Mouse (Mus musculus): ENCODE data around the gene Traf4. TPM values are rescaled to one million over a fixed set of nuclear protein-coding genes. Genes with fewer than 3 reads are reported as not detected.

Traf4 gene
- total RNA-seq, 2 experiments from 2014 or later: 10.9 to 15.0 TPM

DNA sequence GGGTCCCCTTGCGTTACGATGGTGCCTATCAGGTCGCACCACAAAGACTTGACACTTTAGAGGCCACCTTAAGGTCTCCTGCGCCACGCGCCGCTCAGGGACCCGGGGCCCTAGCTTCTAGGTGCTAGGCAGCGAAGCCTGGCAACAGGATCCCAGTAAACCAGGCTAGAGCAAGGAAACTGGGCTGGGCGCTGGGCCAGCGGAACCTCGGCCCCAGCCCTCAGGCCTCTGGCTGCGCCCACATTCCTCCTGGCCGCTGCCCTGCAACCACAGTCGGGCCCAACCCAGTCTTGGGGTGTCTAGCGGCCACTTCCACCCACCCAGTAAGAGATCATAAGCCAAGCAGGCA lies 346 bp upstream of the Traf4 start:
- DNase-seq: no peak

DNA sequence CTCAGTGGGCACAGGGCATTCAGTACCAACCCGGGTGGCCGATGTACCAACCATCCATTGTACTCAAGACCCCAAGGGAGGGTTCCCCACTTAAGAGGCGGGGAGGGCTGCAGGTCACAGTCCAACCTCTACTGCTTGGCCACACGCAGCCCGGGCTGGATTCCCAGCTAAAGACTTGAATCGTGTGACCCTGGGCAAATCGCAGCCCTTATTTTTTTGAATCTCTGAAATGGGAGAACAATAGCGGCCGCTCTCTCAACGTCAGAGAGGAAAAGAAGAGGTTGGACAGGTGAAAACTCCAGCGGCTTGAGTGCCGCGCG lies 825 bp downstream of the Traf4 start:
- DNase-seq: no peak

DNA sequence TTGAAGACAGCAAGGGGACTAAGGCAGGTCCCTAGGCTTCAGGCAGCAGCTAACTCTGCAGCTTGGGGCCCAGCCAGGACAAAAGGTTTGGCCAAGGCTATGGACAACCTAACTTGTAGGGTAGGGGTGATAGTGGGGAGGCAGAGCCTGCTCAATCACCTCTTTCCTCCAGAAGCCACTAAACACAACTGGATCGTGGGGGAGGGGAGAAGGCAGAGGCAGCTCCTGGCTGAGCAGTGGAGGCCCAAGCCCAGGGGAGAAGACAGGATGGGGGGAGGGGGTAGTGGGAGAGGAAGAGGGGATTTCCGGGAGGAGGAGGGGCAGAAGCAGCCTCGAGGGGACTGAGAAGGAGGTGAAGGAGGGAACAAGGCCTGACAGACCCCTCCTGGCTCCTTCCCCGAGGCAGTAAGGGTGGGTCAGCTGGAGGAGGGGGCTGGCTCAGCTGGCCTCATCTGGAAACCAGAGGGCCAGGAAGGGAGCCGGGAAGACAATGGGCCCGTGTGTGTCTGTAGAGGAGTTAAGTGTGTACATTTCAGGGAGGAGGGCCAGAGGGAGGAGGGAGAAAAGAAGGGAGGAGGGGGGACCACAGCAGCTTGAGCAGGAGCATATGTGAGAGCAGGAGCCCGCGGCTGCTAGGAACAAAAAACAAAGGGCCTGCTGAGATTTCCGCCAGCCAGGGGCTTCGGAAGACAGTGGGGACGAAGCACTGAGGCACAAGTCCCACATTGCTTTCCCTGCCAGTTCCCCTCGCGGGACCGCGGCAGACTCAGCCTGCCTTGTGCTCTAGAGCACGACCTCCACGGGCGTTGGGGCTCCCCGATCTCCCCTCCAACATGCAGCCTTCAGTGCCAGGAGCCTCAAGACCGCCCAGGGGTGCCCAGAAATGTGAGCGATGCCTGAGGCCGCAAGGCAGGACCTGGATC lies 1.4 kb downstream of the Traf4 start:
- no peak for DNase-seq

DNA sequence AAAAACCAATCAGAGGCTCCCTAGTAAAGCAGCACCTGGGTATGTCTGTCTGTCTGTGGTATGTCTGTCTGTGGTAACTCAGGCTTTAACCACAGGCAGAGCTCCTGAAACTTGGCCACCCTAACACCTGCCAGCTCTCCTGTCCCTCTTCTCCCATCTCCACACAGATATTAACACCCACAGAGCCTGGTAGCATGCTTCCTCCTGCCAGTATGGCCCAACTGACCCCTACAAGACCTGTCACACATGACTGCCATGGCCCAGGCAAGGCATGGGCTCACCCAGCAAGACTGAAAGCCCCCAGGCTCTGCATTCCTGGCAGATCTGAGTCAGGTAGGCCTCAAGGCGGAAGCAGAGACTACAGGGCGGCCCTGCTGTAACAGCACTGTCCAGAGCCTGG lies 2.3 kb downstream of the Traf4 start:
- DNase-seq: no peak

DNA sequence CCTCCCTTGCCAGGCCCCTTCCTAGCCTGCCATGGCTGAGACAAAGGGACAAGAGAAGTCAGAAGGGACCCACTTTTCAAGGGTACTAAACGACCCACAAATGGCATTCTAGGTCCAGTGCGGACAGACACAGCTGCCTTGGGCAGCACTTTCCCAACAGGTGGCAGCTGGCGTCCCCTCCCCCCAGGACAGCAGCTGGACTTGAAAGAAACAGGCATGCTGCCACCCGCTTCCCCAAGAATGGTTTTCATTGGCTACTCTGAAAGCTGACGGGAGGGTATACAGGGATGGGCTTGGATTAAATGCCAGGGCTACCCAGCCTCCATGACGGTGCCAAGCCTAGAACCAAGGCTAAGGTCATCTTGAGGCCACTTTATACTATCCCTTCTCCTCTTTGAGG lies 2.9 kb downstream of the Traf4 start:
- DNase-seq: no peak

DNA sequence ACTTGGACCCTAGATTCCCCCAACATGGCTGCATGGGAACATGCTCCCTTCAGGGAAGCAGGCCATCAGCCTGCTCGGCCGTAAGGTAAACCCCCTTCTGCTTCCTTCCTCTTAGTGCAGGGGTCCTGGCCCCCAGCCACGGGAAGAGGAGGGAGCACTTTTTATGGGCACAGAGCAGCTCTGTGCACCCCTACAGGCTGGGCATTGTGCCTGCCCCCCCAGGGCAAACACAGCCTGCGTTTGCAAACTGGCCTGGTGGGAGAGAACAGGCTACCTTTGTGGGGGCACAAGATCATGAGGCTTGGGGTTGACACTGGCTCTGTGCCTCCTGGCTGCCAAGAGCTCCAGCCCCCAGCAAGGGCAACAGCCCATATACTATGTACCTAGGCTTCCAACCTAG lies 3.4 kb downstream of the Traf4 start:
- DNase-seq: no peak

DNA sequence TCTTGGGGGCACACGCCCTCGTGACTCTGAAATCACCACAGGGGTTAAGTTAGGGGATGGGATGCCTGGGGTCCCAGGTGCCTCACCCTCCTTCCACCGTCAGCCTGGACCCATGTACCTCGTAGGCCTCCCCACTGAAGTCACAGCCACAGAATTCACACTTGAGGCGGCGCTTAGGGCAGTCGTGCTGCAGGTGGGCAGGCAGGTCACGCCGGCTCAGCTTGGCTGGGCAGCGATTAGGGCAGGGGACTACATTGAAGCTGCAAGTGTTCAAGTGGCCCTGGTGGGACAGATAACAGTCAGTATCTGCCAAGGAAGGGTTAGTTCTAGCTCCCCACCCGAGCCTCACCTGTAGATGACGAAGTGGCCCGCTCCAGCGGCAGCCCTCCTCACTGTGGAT lies 4.2 kb downstream of the Traf4 start:
- DNase-seq: no peak

DNA sequence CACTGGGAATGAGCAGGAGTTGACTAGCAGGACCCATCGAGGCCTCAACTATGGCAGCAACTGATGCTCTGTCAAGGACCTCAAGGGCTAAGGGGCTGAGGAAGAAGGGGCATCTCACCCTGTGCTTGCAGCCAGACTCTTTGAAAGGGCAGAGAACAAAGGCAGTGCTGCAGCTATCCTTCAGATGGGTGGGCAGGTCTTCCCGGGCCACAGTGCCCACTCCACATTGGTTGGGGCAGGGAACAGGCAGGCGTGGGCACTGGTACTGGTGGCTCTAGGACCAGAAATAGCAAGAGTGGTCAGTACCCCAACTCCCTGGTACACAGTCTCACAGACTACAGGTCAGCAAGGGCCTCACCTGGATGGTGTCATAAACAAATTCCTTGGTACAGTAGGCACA lies 4.7 kb downstream of the Traf4 start:
- no peak for DNase-seq

DNA sequence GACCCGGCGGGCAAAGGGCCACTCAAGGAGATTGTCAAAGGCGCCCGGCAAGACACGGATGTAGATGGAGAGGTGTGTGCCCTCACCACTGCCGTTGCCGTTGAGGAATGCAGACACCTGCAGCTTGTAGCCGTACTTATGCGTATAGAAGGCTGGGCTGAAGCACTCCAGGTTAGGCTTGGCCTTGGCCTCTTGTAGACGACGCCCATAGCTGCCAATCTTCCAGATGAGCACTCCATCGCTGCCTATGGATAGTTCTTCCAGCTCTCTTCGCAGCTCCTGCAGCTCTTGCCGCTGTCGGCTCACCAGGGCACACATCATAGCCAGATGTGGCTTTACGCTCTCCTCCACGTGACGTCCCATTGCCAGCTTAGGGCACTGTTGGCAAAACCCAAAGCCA lies 5.2 kb downstream of the Traf4 start:
- DNase-seq: no peak

DNA sequence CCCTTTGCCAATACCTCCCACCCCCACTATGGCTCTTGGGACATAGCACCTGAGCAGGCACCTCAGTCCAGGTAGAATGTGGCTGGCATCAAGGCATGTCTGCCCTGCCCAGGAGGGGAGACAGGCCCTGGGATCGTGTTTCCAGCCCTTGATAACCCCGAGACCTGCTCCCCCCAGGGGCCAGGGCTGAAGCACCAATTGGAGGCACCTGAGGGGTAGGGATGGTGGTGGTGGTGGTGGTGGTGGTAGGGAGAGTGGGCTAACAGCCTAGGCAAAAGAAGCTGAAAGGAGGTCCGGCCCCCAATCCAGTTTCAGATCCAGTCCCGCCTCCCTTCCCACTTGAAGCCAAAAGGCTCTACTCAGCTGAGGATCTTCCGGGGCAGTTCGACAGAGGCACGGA lies 5.8 kb downstream of the Traf4 start:
- no peak for DNase-seq

DNA sequence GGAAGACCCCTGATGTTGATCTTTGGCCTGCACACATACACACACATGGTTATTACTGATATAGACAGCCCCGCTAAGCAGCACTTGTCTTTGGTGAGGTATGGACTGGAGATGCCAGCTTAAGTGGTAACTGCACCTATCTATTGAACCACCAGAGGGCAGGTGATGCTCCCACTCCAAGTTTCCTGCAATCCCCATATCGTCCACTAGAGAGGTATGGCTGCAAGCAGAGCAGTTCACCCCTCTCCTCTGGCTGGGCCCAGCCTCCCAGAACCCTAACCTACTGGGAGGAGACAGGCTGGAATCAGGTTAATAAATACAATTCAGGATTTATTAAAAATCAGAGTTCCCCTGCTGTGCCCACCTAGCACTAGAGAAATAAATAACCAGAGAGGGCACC lies 6.3 kb downstream of the Traf4 start:
- peak in 1 of 2 experiments; percentile 64 for DNase-seq

DNA sequence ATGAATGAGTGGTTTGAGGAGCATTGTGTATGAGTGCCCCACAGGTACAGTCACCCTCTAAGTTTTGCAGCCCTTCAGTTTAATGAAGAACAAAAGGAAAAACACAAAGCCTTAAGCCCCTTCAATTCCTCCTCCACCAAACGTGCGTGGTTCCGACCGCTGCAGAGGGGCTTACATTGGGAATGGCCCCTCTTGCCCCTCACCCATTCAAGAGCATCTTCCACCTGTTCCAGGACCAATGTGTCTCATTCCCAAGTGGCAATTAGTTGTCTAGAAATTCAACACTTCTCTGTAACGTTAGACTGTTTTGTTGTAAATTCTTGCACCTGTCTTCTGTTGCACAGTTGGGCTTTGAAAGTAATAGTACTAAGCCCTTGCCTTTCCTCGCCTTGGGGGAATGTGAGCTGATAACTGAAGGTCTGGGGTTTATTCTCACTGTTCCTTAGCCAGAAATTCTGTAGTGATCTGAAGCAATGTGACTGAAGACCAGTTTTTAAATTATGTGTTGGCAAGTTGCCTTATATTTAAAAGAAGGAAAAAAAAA lies 9.2 kb downstream of the Traf4 start:
- no peak for DNase-seq

DNA sequence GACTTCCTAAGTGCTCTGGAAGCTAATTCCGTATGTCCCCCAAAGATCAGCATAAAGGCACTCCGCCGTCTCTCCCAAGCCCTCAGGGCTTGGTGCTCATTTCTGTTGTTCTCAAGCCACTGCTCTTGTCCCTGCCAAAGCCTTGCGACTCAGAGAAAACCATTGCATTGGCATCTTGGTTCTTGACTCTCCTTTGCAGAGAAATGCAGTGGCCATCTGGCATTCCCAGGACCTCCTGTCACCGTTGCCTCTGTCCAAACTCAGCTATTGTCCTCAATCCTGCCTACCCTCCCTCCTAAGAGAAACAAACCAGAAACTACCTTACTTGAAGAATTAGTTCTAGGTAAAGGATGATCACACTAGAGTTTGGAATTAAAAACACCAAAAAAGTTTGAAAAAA lies 9.7 kb downstream of the Traf4 start:
- no peak for DNase-seq

DNA sequence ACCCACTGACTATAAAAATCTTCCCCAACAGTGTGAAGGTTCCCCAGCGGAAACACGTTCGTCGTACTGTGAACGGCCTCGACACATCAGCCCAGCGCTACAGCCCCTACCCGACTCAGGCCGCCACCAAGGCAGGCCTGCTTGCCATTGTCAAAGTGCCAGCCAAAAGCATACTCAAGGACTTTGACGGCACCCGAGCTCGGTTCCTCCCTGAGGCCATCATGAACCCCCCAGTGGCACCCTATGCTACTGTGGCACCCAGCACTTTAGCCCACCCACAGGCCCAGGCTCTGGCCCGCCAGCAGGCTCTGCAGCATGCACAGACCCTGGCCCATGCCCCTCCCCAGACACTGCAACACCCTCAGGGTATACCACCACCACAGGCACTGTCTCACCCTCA lies 11.6 kb downstream of the Traf4 start:
- no peak for DNase-seq

DNA sequence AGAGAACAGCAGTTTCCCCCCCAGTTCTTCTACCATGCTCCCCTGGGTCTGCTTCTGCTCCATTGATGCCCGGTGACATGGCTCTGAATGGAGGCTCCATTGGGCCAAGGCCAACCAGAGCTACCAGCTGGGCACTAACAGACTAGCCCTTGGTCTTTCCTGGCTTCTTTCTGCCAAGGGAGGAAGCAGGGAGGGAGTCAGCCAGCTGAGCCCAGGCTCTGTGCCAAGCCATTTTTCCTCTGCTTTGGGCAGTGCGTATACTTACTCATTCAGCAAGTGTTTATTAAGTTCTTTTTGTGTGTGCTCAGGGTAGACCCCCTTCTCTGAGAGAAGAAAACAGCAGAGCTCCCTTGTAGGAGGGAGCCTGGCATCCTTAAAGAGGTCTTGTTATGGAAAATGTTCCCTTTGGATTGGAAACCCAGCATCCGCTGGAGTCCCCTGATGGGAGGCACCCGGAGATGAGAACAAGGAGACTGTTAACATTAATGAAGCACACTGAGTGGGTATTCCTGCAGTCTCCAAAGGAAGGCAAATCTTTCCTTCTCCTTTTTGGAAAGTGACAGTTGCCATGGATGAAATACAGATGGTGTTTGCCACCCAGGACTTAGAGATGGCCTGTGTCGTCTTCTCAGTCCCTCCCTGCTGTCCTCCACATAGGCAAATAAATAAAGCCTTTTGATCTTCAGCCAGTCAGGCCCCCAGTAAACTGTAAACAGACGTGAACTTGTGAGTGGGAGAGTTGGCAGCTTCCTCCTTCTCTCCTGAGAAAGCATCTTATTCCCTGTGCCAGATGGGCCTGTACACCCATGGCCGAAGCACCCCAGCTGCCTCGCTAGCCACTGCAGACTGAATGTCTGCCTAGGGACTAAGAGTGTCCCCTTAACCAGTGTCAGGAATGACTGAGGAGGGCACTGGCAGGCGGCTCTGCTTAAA lies 12.8 kb downstream of the Traf4 start:
- peak; percentile 84 to 86 for DNase-seq

DNA sequence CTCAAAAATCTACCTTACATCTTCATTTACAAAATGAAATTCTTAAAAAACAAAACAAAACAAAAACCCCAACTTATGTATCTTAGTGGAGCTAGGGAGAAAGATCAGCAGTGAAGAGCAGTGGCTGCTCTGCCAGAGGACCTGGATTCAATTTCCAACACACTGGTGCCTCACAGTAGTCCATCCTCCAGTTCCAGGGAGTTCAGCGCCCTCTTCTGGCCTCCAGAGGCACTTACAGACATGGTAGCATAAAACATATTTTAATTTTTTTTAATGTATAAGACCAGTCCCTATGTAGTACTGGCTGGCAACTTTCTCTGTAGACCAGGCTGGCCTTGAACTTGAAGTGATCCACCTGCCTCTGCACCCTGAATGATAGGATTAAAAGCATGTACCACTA lies 14.2 kb downstream of the Traf4 start:
- no peak for DNase-seq

DNA sequence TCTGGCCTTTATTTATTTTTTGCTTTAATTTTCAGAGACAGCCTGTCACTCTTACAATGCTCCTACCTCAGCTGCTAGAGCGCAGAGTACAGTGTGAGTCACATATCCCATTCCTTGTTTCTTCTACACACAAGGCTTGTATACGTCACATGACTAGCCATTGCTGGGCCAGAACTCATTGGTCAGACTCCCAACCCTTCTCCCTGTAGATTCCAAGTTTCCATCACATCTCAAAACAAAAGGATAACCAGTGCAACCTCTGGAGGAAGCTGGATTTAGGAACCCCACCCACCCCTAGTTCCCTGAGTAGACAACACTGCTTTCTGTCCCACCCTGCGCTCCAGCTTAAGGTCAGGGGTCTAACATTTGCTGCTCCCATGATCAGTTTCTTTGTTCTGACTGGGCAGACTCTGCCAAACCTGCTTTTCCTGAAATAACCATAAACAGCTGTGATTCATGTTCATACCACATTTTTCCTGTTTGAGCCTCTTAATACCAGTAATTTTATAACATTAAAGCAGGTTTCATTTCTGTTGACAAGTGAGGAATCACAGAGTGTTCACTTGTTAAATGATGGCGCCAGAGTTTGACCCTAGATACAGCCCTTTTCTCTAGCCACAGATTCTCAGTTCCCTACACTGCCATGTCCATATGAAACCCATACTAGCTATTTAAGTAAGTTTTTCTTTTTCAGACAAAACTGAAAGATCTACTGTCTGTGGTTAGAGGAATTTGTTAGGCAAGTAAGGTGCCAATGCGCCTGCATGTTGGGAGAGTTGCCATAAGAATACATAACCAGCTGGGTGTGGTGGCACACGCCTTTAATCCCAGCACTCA lies 18.5 kb downstream of the Traf4 start:
- DNase-seq: no peak

DNA sequence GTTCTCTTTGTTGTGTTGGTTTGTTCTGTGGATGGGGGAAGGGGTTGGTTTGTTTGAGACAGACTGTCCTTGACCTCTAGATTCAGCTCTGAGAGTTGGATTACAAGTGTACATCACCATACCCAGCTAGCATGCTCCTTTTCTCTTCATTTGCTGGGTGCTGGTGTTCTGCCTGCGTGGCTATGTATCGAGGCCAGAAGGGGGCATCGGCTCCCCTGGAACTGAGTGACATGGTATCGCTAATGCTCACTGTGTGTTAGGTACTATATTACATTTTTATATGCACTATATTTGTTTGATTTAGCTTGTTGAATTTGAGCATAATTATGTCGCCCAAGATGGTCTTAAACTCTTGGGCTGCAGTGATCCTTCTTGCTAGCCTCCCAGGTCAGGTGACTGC lies 19.2 kb downstream of the Traf4 start:
- no peak for DNase-seq

DNA sequence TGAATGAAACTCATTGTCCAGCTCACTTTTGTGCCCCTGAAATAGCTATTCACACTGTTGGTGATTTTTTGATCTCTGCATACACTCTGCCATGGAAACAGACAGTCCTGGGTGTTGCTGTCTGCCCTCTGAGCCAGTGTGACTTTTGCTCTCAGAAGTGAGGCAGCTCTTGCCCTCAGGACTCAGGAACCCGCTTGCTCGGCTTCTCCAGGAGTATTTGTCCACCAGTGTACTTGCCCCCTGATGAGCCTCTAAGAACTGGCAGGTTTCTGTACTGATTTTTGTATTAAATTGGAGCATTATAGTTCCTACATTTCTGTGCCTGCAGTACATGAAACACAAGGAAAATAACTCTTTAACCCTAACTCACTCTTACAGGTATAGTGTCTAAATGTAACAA lies 21.9 kb downstream of the Traf4 start:
- no peak for DNase-seq

DNA sequence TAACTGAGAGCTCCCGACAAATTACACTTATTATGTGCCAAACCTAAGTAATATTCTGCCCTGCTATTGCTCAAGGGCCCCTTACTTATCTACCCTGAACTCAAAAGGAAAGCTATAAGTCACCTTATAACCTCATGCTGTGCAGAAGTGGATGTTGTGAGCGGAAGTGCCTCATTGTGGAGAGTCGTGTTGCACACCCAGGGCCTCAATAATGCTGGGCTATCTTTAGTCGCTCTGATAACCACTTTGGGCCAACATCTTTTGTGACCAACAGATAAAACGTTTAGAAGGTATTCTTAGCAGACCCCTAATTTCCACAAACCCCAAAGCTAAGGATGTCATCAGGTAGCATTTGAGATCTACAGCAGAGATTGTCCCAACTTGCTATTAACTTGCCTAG lies 24.7 kb downstream of the Traf4 start:
- no peak for DNase-seq

DNA sequence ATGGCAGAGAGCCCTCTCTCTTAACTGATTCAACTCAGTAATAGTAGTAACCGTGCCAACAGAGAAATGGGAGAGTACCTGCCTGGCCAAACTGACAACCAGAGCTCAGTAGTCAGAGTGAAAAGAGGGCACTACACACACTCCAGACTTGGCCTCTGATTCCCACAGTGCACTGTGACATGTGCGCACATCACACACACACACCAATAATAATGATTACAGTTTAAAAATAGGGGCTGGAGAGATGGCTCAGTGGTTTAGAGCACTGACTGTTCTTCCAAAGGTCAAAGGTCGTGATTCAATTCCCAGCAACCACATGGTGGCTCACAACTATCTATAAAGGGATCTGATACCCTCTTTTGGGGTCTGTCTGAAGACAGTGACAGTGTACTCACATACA lies 27.4 kb downstream of the Traf4 start:
- no peak for DNase-seq

DNA sequence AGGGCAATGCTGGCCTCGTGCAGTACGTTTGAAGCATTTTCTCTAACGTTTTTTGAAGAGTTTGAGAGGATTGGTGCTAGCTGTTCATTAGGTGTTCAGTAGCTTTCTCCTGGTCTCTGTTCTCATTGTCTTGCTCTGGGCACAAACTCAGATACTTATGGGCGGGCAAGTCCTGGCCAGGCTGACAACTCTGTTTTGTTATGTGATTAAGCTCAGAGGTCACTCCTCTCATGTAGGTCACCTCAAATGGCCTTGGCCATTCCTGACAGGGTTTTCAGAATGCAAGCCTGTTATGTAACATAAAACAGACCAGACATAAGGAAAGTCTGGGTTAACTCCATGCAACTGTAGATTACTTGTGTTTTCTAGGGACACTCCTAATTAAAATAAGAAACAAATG lies 27.8 kb downstream of the Traf4 start:
- DNase-seq: no peak

DNA sequence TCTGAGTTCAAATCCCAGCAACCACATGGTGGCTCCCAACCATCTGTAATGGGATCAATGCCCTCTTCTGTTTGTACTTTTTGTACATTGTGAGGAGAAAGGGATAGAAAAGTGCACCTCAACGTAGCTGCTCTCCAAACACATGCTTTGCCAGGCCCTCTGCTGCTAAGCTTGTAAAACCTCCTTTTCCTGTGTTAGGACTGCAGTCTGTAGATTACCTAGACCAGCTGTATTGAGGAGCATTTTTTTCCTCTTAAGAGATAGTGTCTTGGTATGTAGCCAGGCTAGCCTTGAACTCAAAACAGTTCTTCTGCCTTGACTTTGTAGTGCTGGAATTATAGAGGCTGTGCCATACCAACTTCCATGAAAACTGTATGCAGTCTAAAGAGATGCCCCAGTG lies 29.3 kb downstream of the Traf4 start:
- no peak for DNase-seq

Data from layer of hippocampus, postnatal 36 days (tissue).